Mouse (Mus musculus): Measurements from ENCODE around the gene Ucn2. TPM values are rescaled to one million over a fixed set of nuclear protein-coding genes. Genes with fewer than 3 reads are reported as not detected.

The Ucn2 gene
- polyA plus RNA-seq (2012; rRNA removed) = 0.38 and 0.92 TPM in 2 replicates

- no peak for DNase-seq (ENCODE audit: extremely low spot score in 1 of 2, low spot score in 1 of 2)
Measured at GRCm38 (mm10) chr9:108985710-108986109, at the start of gene Ucn2. Gene Ucn2, plus strand, starts transcription at chr9:108986010.

- peak; percentile 85 to 97 for DNase-seq (ENCODE audit: extremely low spot score in 1 of 2, low spot score in 1 of 2)
Measured at GRCm38 (mm10) chr9:108936418-108937364, 49.1 kb upstream of the Ucn2 start, which contains the start of gene Uqcrc1. Gene Uqcrc1, plus strand, starts transcription at chr9:108936633.

GRCm38 (mm10) chr9:108945111-108945510 is 40.7 kb upstream of the Ucn2 start:
- peak in 1 of 2 experiments; percentile 41 for DNase-seq (ENCODE audit: extremely low spot score in 1 of 2, low spot score in 1 of 2)

- no peak for DNase-seq (ENCODE audit: extremely low spot score in 1 of 2, low spot score in 1 of 2)
Measured at GRCm38 (mm10) chr9:108945608-108946007, 40.2 kb upstream of the Ucn2 start.

GRCm38 (mm10) chr9:108949231-108949966 is 36.4 kb upstream of the Ucn2 start:
- DNase-seq (ENCODE audit: extremely low spot score in 1 of 2, low spot score in 1 of 2) = no peak

- no peak for DNase-seq (ENCODE audit: extremely low spot score in 1 of 2, low spot score in 1 of 2)
Measured at GRCm38 (mm10) chr9:108949967-108950728, 35.7 kb upstream of the Ucn2 start.

GRCm38 (mm10) chr9:108953081-108953636 is 32.7 kb upstream of the Ucn2 start, which contains the start of gene Col7a1:
Gene Col7a1, plus strand, starts transcription at chr9:108953586.
- no peak for DNase-seq (ENCODE audit: extremely low spot score in 1 of 2, low spot score in 1 of 2)

- DNase-seq (ENCODE audit: extremely low spot score in 1 of 2, low spot score in 1 of 2) = no peak
Measured at GRCm38 (mm10) chr9:108955241-108955640, 30.6 kb upstream of the Ucn2 start.

- DNase-seq (ENCODE audit: extremely low spot score in 1 of 2, low spot score in 1 of 2) = no peak
Measured at GRCm38 (mm10) chr9:108955846-108956245, 30.0 kb upstream of the Ucn2 start.

- DNase-seq (ENCODE audit: extremely low spot score in 1 of 2, low spot score in 1 of 2) = no peak
Measured at GRCm38 (mm10) chr9:108963577-108963976, 22.2 kb upstream of the Ucn2 start.

GRCm38 (mm10) chr9:108964338-108964737 is 21.5 kb upstream of the Ucn2 start:
- DNase-seq (ENCODE audit: extremely low spot score in 1 of 2, low spot score in 1 of 2) = no peak

- DNase-seq (ENCODE audit: extremely low spot score in 1 of 2, low spot score in 1 of 2) = no peak
Measured at GRCm38 (mm10) chr9:108970623-108971022, 15.2 kb upstream of the Ucn2 start.

GRCm38 (mm10) chr9:108976483-108976882 is 9.3 kb upstream of the Ucn2 start:
- no peak for DNase-seq (ENCODE audit: extremely low spot score in 1 of 2, low spot score in 1 of 2)

- DNase-seq (ENCODE audit: extremely low spot score in 1 of 2, low spot score in 1 of 2) = no peak
Measured at GRCm38 (mm10) chr9:108977966-108978365, 7.8 kb upstream of the Ucn2 start.

GRCm38 (mm10) chr9:108982498-108982897 is 3.3 kb upstream of the Ucn2 start:
- DNase-seq (ENCODE audit: extremely low spot score in 1 of 2, low spot score in 1 of 2) = no peak

GRCm38 (mm10) chr9:108983209-108983608 is 2.6 kb upstream of the Ucn2 start:
- no peak for DNase-seq (ENCODE audit: extremely low spot score in 1 of 2, low spot score in 1 of 2)

- DNase-seq (ENCODE audit: extremely low spot score in 1 of 2, low spot score in 1 of 2) = no peak
Measured at GRCm38 (mm10) chr9:108987704-108988350, 2.0 kb downstream of the Ucn2 start.

- DNase-seq (ENCODE audit: extremely low spot score in 1 of 2, low spot score in 1 of 2) = peak in 1 of 2 experiments; percentile 40
Measured at GRCm38 (mm10) chr9:108989802-108990461, 4.1 kb downstream of the Ucn2 start.

GRCm38 (mm10) chr9:108990462-108990820 is 4.6 kb downstream of the Ucn2 start:
- no peak for DNase-seq (ENCODE audit: extremely low spot score in 1 of 2, low spot score in 1 of 2)

Data from frontal cortex, adult 2 months (tissue).